Mouse (Mus musculus): Measurements from ENCODE around the gene Nudc. TPM values are rescaled to one million over a fixed set of nuclear protein-coding genes. Genes with fewer than 3 reads are reported as not detected.
"Not testable (repeated sequence)": the region's sequence is repeated elsewhere in the genome, so short reads cannot be mapped to it uniquely, and the experiment has no call there.

Nudc gene
- polyA plus RNA-seq, 1 experiment from 2014 or later: 272 TPM

GRCm38 (mm10) chr4:133521502-133521901, 24.3 kb downstream of the Nudc start:
- peaks cover 7% of the 10 kb centered on the region; the same call in 1 of the 2 replicates for H3K4me1 ChIP-seq (replicated peaks)
- H3K27me3 ChIP-seq: peaks cover 55% of the 10 kb centered on the region
- H3K9me3 ChIP-seq: no peaks in the 10 kb centered on the region
- no peak overlapping the region for H3K9ac ChIP-seq (replicated peaks)
- WGBS: 71% methylated on average over 2 of the region's 2 CpGs
- no peaks in the 10 kb centered on the region for H3K36me3 ChIP-seq
- H3K27ac ChIP-seq: no peak overlapping the region
- H3K4me3 ChIP-seq (replicated peaks): no peak overlapping the region
- no peak overlapping the region for H3K4me2 ChIP-seq (replicated peaks)
- ATAC-seq: no peak

DNA sequence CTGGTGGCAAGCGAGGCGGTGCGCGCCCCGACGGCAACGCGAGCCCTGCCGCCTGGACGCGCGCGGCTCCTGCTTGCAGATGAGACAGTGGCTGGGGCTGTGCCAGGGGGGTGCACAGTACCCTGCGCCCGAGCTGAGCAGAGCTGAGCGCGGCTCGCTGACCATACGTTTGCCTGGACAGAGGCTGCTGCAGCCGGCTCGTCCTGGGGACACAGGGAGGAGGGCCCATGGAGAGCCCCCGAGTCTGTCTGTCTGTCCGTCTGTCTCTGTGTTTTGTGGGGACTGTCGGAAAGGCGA, 26.5 kb downstream of the Nudc start:
- H3K36me3 ChIP-seq: no peaks in the 10 kb centered on the region
- H3K9me3 ChIP-seq: no peaks in the 10 kb centered on the region
- H3K4me3 ChIP-seq (replicated peaks): peak overlapping the region; percentile 30
- no peak overlapping the region; the same call in 1 of the 2 replicates for H3K9ac ChIP-seq (replicated peaks)
- WGBS: 6% methylated on average over 25 of the region's 25 CpGs
- H3K27me3 ChIP-seq: peaks cover 61% of the 10 kb centered on the region
- no peak overlapping the region for H3K27ac ChIP-seq
- H3K4me1 ChIP-seq (replicated peaks): peaks cover 7% of the 10 kb centered on the region; the same call in 1 of the 2 replicates
- no peak for ATAC-seq
- H3K4me2 ChIP-seq (replicated peaks): peak overlapping the region; percentile 39

DNA sequence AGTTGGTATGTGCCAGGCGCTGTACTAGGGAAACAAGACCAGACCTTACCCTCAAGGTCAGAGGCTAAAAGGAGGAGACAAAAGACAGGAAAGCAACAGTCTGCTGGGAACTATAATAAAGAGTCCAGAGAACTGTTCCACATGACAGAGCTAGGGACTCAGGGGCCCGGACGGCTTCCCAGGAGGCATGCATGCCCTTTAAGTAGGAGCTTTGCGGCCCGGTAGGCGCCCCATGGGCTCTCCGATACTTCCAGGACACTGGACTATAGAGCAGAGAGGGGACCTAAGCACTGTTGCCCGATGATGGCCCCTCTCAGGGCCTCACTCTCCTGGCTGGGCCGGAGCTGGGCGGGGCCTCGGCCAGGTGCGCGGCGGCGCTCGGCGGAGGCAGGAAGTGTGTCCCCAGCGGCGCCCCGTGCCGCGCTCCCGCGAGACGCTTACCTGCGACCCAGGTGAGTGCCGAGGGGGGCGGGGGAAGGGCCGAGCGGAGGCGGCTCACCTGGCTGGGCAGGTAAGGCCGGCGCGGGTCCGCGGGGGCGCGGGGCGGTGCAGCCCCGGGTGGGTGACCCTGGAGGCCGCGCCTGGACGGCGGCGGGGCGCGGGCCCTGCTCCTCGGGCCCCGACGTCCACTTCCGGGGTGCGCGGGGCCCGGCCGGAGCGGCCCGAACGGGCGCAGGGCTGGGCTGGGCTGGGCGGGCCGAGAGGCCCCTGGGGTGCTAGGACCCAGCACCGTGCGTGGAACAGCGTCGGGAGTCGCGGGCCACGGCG, 27.0 kb downstream of the Nudc start, which contains the start of gene Kdf1:
Kdf1 (plus strand) TSS at position 363 of the 768 bp plus-strand sequence.
- ATAC-seq: no peak
- 4% methylated on average over 57 of the region's 69 CpGs for WGBS
- peaks cover 61% of the 10 kb centered on the region for H3K27me3 ChIP-seq
- no peaks in the 10 kb centered on the region for H3K9me3 ChIP-seq
- no peak within 1 kb of the TSS for H3K27ac ChIP-seq
- H3K4me1 ChIP-seq (replicated peaks): peaks cover 7% of the 10 kb centered on the region; the same call in 1 of the 2 replicates
- H3K4me3 ChIP-seq (replicated peaks): peak within 1 kb of the TSS; percentile 30
- H3K36me3 ChIP-seq: no peaks in the 10 kb centered on the region
- H3K4me2 ChIP-seq (replicated peaks): peak within 1 kb of the TSS; percentile 39
- no peak within 1 kb of the TSS; the same call in 1 of the 2 replicates for H3K9ac ChIP-seq (replicated peaks)

GRCm38 (mm10) chr4:133512972-133513371, 32.8 kb downstream of the Nudc start:
- ATAC-seq: no peak
- Histone ChIP-seq H3K27me3 (peaks cover 21% of the 10 kb centered on the region), H3K27ac (no peak overlapping the region), H3K4me1 (replicated peaks) (no peaks in the 10 kb centered on the region), H3K9ac (replicated peaks) (no peak overlapping the region), H3K4me3 (replicated peaks) (no peak overlapping the region), H3K9me3 (no peaks in the 10 kb centered on the region), H3K4me2 (replicated peaks) (no peak overlapping the region), H3K36me3 (no peaks in the 10 kb centered on the region)
- WGBS: 15% methylated on average over 8 of the region's 8 CpGs

DNA sequence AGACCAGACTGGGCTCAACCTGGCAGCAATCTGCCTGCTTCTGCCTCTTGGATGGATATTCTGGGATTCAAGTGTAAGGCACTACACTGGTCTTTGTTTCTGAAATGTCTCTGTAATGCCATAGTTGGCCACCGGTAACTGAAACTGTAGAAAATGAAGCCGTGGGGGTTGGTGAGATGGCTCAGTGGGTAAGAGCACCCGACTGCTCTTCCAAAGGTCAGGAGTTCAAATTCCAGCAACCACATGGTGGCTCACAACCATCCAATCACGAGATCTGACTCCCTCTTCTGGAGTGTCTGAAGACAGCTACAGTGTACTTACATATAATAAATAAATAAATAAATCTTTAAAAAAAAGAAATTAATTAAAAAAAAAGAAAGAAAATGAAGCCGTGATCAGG, 33.3 kb downstream of the Nudc start:
- peaks cover 16% of the 10 kb centered on the region for H3K27me3 ChIP-seq
- not testable (repeated sequence) for H3K4me2 ChIP-seq (replicated peaks); H3K4me3 ChIP-seq (replicated peaks); H3K36me3 ChIP-seq; ATAC-seq; H3K9me3 ChIP-seq; H3K27ac ChIP-seq; H3K9ac ChIP-seq (replicated peaks); H3K4me1 ChIP-seq (replicated peaks)
- WGBS: 53% methylated on average over 5 of the region's 5 CpGs

DNA sequence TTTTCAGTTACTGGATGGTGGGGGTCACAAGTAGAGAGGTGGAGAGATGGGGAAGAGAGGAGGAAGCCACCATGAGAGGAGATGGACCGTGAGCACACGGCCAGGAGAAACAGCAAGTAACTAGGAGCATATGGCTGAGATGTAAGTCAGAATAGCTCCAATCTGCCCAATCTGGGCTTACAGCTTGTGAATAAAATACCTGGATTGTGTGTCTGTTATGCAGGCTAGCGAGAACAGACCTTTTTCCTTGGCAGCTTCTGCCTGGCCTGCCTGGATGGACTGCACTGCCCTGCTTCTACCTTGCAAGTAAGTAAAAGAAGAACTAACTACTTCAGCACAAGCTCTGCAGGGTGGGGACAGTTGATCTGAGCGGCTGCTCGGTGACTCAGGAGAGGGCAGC, 34.7 kb downstream of the Nudc start:
- ATAC-seq: no peak
- H3K4me1 ChIP-seq (replicated peaks): no peaks in the 10 kb centered on the region
- no peak overlapping the region for H3K9ac ChIP-seq (replicated peaks)
- no peak overlapping the region for H3K4me3 ChIP-seq (replicated peaks)
- no peak overlapping the region for H3K4me2 ChIP-seq (replicated peaks)
- H3K36me3 ChIP-seq: no peaks in the 10 kb centered on the region
- peaks cover 13% of the 10 kb centered on the region for H3K27me3 ChIP-seq
- 81% methylated on average over 5 of the region's 5 CpGs for WGBS
- H3K27ac ChIP-seq: no peak overlapping the region
- no peaks in the 10 kb centered on the region for H3K9me3 ChIP-seq

DNA sequence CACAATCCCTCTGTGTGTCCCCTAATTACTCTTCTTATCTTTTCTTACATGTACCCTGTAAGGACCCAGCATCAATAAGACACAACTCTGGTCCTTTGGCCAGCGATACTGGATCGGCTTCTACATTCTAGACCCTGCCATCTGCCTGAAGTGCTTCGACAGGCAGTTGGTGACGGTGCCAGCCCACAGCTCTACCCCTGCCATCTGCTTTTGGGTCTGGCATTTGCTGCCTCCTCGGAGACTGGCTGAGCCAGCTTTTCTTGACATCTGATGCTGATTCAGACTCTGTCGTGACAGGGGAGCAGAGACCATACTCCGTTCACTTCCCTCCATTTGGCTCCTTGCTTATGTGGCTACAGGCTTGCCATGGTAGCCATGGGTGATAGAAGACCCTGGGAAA, 36.8 kb downstream of the Nudc start:
- no peak overlapping the region for H3K27ac ChIP-seq

GRCm38 (mm10) chr4:133506573-133506972, 39.2 kb downstream of the Nudc start:
- ATAC-seq: no peak
- Histone ChIP-seq H3K4me3 (replicated peaks) (no peak overlapping the region), H3K9me3 (no peaks in the 10 kb centered on the region), H3K4me1 (replicated peaks) (no peaks in the 10 kb centered on the region), H3K27me3 (peaks cover 34% of the 10 kb centered on the region), H3K27ac (no peak overlapping the region), H3K4me2 (replicated peaks) (no peak overlapping the region), H3K9ac (replicated peaks) (no peak overlapping the region), H3K36me3 (no peaks in the 10 kb centered on the region)
- 80% methylated on average over 5 of the region's 5 CpGs for WGBS

More for the DNA sequence above, 36.8 kb downstream of the Nudc start:
- no peaks in the 10 kb centered on the region for H3K4me1 ChIP-seq (replicated peaks)
- no peak overlapping the region for H3K9ac ChIP-seq (replicated peaks)
- H3K4me3 ChIP-seq (replicated peaks): no peak overlapping the region
- H3K9me3 ChIP-seq: no peaks in the 10 kb centered on the region
- no peak for ATAC-seq
- whole genome bisulfite sequencing: 82% methylated on average over 7 of the region's 7 CpGs
- no peak overlapping the region for H3K4me2 ChIP-seq (replicated peaks)
- peaks cover 14% of the 10 kb centered on the region for H3K27me3 ChIP-seq
- no peaks in the 10 kb centered on the region for H3K36me3 ChIP-seq

- Histone ChIP-seq H3K27ac (no peak overlapping the region), H3K27me3 (peaks cover 50% of the 10 kb centered on the region), H3K9ac (replicated peaks) (no peak overlapping the region), H3K4me3 (replicated peaks) (no peak overlapping the region), H3K4me1 (replicated peaks) (no peaks in the 10 kb centered on the region), H3K9me3 (no peaks in the 10 kb centered on the region), H3K4me2 (replicated peaks) (no peak overlapping the region), H3K36me3 (no peaks in the 10 kb centered on the region)
- no peak for ATAC-seq
- WGBS: 68% methylated on average over 9 of the region's 9 CpGs
Observed at GRCm38 (mm10) chr4:133504755-133505485, 40.9 kb downstream of the Nudc start.

DNA sequence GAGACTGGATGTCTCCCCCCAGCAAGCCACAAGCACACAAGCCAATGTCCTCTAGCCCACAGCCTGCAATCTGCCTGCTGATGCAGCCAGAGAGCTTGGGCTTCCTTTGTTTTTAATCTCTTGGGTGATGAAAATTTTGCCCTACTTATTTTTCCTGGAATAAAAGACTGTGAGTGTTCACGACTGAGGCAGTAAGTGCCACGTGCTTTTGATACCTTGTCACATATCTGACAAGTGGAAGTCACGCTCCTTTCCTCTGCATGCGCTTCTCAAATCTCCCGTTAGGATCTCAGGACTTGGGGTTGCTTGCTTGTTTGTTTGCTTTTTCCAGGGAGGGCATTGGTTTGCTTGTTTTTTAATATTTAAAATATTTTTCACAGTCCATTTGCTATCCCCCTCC, 41.5 kb downstream of the Nudc start:
- peaks cover 56% of the 10 kb centered on the region for H3K27me3 ChIP-seq
- no peak overlapping the region for H3K27ac ChIP-seq
- no peak overlapping the region for H3K9ac ChIP-seq (replicated peaks)
- H3K4me3 ChIP-seq (replicated peaks): no peak overlapping the region
- ATAC-seq: no peak
- 59% methylated on average over 5 of the region's 5 CpGs for WGBS
- no peak overlapping the region for H3K4me2 ChIP-seq (replicated peaks)
- H3K36me3 ChIP-seq: no peaks in the 10 kb centered on the region
- H3K4me1 ChIP-seq (replicated peaks): no peaks in the 10 kb centered on the region
- H3K9me3 ChIP-seq: no peaks in the 10 kb centered on the region

- Histone ChIP-seq H3K9ac (replicated peaks) (no peak overlapping the region), H3K4me1 (replicated peaks) (peaks cover 18% of the 10 kb centered on the region), H3K9me3 (no peaks in the 10 kb centered on the region), H3K36me3 (no peaks in the 10 kb centered on the region), H3K4me3 (replicated peaks) (no peak overlapping the region), H3K27ac (no peak overlapping the region), H3K4me2 (replicated peaks) (no peak overlapping the region), H3K27me3 (peaks cover 78% of the 10 kb centered on the region)
- 70% methylated on average over 7 of the region's 7 CpGs for WGBS
- ATAC-seq: no peak
Observed at GRCm38 (mm10) chr4:133501514-133501913, 44.3 kb downstream of the Nudc start.

DNA sequence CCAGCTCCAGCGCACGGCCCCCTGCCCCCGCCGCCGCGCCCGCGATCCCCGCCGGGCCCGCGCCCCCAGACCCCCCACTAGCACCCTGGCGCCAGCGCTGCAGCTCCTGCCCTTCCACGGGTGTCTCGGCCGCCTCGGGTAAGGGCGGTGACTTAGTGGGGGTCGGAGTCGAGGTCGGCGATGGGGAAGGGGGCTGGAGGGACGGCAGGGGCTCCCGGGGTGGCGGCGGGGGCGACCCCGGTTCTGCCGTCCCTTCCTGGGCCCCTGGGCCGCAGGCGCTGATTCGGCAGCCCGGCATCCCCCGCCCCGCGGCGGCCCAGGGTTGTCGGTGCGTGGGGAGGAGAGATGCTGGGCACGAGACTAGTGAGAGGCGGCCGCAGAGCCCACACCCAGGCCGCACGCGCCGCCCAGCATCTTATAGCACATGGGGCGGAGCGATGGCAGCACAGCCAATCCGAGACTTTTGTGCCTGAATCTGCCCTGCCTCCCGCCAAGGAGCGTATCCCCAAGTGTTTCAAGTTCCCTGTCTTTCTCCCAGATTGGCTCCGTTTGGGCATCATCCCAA, 47.6 kb downstream of the Nudc start, which contains the start of gene Trnp1:
Trnp1 (minus strand) TSS at position 391 of the 565 bp plus-strand sequence.
- Histone ChIP-seq H3K36me3 (no peaks in the 10 kb centered on the region), H3K27ac (no peak within 1 kb of the TSS), H3K4me1 (replicated peaks) (peaks cover 18% of the 10 kb centered on the region), H3K9ac (replicated peaks) (peak within 1 kb of the TSS; percentile 71), H3K4me2 (replicated peaks) (peak within 1 kb of the TSS; percentile 96), H3K9me3 (no peaks in the 10 kb centered on the region), H3K4me3 (replicated peaks) (peak within 1 kb of the TSS; percentile 68), H3K27me3 (peaks cover 92% of the 10 kb centered on the region)
- under 1% methylated on average over 50 of the region's 53 CpGs for WGBS
- ATAC-seq: peak; percentile 91
